Mouse (Mus musculus): ENCODE results near the gene Asic3.

The Asic3 gene

DNA sequence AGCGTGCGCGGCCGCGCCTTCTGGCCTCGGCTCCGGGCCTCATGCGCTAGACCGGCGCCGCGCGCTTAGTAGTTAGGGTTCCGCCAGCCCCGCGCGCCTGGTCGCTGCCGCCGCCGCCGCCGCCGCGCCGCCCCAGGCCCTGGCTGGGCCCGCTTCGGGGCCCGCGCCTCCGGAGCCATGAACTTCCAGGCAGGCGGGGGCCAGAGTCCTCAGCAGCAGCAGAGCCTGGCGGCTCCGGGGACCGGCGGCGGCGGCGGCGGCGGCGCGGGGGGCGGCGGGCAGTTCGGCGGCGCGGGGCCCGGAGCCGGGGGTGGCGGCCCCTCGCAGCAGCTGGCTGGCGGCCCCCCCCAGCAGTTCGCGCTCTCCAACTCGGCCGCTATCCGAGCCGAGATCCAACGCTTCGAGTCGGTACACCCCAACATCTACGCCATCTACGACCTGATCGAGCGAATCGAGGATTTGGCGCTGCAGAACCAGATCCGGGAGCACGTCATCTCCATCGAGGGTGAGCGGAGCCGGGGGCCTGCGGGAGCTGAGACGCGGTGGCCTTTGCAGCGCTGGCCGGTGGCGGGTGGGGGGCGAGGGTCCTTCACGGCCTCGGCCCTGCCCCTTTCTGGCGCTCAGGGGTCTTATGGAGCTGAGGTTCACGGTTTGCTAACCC, 39.0 kb downstream of the Asic3 start, which contains the start of gene Agap3:
Gene Agap3 (plus strand): TSS at position 148 of the 661 bp plus-strand sequence.
- no peak for DNase-seq (ENCODE audit: low read depth)

DNA sequence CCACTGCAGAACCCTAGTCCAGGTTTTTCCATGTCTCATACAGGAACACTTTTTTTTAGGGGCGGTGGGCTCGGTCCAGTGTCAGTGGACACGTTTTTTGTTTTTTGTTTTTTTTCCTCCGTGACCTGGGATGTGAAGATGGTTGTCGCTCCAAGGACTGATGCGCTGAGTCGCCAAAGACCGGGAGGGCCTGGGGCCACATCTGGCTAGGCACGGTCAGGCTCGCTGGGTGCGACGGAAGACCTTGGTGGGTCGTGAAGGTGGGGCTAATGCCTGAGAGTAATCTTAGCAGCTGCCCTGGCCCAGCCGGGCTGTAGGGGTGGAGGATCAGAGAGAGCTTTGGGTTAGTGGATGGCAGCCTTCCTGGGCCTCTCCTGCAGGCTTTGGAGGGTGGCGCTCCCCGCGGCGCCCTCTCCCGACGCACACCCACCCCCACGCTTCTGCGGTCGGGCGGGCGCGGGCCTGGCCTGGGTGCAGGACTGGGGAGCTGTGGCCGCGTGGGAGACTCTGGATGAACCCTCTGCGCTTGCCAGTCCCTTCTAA, 39.6 kb downstream of the Asic3 start:
- no peak for DNase-seq (ENCODE audit: low read depth)

DNA sequence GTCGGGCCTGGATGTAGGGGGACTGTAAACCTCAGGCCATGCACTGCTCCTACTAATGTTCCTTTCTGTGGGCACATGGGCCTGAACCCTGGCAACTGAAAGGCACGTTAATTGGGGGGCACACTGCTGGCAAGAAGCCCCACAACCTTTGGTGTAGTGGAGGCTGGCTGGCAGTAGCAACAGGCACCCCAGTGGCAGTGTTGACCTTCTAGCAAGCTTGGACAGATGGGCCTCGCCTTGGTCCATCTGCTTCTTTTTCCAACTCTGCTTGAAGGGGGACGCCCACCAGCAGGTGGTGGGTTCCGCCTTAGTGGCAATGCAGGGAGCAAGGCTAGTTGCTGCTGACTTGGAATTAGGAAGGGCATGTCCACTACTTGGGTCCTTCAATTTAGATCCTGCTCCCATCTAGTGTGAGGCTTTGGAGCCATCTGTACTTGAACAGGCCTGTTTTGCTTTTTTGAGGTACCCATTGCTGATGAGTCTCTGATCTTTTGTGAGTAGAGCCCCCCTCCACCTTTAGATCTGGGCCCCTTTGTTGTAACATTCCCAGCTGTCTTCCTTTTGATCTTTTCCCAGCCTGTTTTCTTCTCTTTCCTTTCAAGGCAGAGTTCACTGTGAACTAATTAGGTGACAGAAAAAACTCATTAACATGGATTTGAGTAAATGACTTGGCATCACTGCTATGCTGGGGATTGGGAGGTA, 40.2 kb downstream of the Asic3 start:
- no peak for DNase-seq (ENCODE audit: low read depth)

DNA sequence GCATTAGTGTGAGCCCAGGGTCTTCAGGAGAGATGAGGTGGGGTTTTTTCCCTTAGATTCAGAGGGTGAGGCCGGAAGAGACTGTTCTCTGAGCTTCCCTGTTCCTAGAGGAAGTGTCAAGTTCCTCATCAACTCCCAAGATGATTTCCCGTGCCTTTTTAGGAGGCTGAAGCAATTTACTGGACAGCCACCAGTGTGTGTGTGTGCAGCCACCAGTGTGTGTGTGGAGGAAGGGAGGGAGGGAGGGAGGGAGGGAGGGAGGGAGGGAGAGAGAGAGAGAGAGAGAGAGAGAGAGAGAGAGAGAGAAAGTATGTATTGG, 40.8 kb downstream of the Asic3 start:
- no peak for DNase-seq (ENCODE audit: low read depth)

DNA sequence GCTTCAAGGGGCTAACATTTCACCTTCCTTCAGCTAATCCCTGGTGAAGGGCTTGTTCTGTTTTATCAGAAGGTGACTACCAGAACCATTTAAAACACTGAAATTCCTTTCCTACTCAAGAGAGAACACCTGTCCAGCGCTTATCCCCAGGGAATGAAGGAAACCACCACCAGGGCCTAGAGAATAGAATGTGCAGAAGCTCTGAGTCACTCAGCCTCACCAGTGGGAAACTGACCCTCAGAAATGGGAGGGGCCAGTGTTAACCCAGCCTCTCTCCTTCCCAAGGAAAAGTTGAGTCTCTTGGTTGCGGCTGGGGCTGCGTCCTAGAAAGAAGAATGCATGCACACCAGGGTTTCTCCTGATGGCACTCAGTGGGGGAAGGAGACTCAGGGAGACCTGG, 41.9 kb downstream of the Asic3 start:
- no peak for DNase-seq (ENCODE audit: low read depth)

DNA sequence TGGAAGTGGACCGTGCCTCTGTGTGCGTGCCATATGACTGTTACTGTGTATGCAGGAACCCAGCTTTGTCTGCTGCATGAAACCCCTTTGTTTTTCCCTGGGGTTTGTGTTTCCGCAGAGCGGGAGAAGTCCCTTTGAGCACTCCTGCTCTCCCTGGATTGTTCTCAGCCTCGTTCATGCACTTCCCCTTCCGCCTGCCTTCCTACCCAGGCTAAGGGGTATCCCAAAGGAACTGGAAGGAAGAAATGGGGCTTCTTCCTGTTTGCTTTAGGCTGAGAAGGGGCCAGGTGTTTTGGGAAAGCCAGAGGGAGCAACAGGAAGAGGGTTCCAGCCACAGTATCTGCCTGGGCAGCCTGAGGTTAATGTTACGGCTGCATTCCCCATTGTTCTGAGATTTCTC, 42.4 kb downstream of the Asic3 start:
- no peak for DNase-seq (ENCODE audit: low read depth)

GRCm38 (mm10) chr5:24466762-24467161, 53.6 kb downstream of the Asic3 start:
- DNase-seq (ENCODE audit: low read depth): no peak
